Mouse (Mus musculus) lung, postnatal 0 days (tissue): ENCODE results near the gene Pagr1b.

Source experiments
- CTCF ChIP-seq: IDR thresholded peaks from 2 replicates; pipeline ENCODE4 v1.5.1; 2016; ENCODE audit warnings: antibody characterized with exemption, mild to moderate bottlenecking
- EP300 ChIP-seq: IDR thresholded peaks from 2 replicates; pipeline ENCODE4 v1.6.1; 2016; ENCODE audit warnings: antibody characterized with exemption, mild to moderate bottlenecking, control low read depth

DNA sequence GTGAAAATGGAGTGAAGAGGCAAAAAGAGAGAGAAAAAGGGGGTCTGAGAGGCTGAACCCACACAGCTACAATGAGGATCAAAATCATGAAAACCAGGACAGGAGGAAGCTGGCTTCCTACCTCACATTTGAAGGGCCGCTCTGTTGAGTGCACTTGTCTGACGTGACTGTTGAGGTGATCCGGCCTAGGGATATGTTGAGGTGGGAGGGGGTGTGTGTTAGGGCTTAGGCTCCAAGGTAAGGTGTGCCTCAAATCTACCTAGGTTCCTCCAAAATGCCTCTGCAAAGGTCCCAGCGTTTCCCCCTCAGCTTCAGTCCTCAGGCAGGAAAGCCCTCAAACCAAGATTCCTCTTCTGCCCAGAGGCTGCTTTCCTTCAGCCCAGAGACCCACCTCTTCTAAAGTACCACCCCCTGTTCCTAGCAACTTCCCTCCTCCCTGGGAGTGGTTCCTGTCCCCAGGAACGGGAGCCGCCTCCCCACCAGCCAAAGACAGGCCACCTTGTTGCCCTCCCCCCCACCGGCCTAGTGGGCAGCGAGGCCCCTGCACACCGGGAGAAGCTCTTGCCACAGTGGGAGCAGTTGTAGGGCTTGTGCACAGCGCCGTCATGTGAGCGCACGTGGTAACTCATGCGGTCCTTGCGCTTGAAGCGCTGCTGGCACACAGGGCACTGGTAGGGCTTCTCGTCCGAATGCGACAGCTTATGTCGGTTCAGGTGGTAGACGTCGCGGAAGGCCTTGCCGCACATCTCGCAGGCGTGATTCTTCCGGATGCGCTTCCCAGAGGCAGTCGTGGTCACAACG is 8.7 kb upstream of the Pagr1b start:
- TF ChIP-seq CTCF (peak; percentile 91), EP300 (no peak)
